Mouse (Mus musculus) layer of hippocampus, postnatal 14 days (tissue): Measurements from ENCODE around the gene Gdf11. TPM values are rescaled to one million over a fixed set of nuclear protein-coding genes. Genes with fewer than 3 reads are reported as not detected.

Source experiments
- DNase-seq, 2 experiments: peaks; one replicate each; pipeline ENCODE4 v3.0.0; 2021 to 2022; ENCODE audit warnings: low spot score in 2 of 2, mixed read lengths in 1 of 2
- total RNA-seq, 2 experiments: library from RNA; stranded (reverse); gene quantifications; 2 replicates each; pipeline ENCODE4 v1.2.3; 2021

The Gdf11 gene
- total RNA-seq, 2 experiments from 2014 or later, result 23.3 to 26.4 TPM

- DNase-seq, result peak; percentile 64 to 80
Observed at GRCm38 (mm10) chr10:128895952-128896693, 4.6 kb upstream of the Gdf11 start.

- DNase-seq, result peak; percentile 84 to 94
Observed at GRCm38 (mm10) chr10:128895437-128895836, 3.9 kb upstream of the Gdf11 start.

GRCm38 (mm10) chr10:128892246-128892645 lies 728 bp upstream of the Gdf11 start:
- no peak for DNase-seq

- no peak for DNase-seq
Observed at GRCm38 (mm10) chr10:128890383-128891295, 879 bp downstream of the Gdf11 start.

GRCm38 (mm10) chr10:128889846-128890245 lies 1.7 kb downstream of the Gdf11 start:
- DNase-seq, result no peak

GRCm38 (mm10) chr10:128888941-128889827 lies 2.3 kb downstream of the Gdf11 start:
- no peak for DNase-seq

GRCm38 (mm10) chr10:128882067-128882466 lies 9.5 kb downstream of the Gdf11 start:
- no peak for DNase-seq

- no peak for DNase-seq
Observed at GRCm38 (mm10) chr10:128878811-128879210, 12.7 kb downstream of the Gdf11 start.

- no peak for DNase-seq
Observed at GRCm38 (mm10) chr10:128878291-128878690, 13.2 kb downstream of the Gdf11 start.

GRCm38 (mm10) chr10:128870341-128870740 lies 21.2 kb downstream of the Gdf11 start:
- no peak for DNase-seq

GRCm38 (mm10) chr10:128866518-128866917 lies 25.0 kb downstream of the Gdf11 start:
- no peak for DNase-seq

- no peak for DNase-seq
Observed at GRCm38 (mm10) chr10:128866042-128866441, 25.5 kb downstream of the Gdf11 start.

- DNase-seq, result no peak
Observed at GRCm38 (mm10) chr10:128861176-128861575, 30.3 kb downstream of the Gdf11 start.

GRCm38 (mm10) chr10:128850339-128850738 lies 41.2 kb downstream of the Gdf11 start:
- no peak for DNase-seq

GRCm38 (mm10) chr10:128848426-128848825 lies 43.1 kb downstream of the Gdf11 start:
- DNase-seq, result no peak

- no peak for DNase-seq
Observed at GRCm38 (mm10) chr10:128846664-128847063, 44.9 kb downstream of the Gdf11 start.

GRCm38 (mm10) chr10:128845516-128845915 lies 46.0 kb downstream of the Gdf11 start:
- peak in 1 of 2 experiments; percentile 22 for DNase-seq

- DNase-seq, result no peak
Observed at GRCm38 (mm10) chr10:128843260-128843659, 48.3 kb downstream of the Gdf11 start.

GRCm38 (mm10) chr10:128840612-128841011 lies 50.9 kb downstream of the Gdf11 start:
- DNase-seq, result no peak

- no peak for DNase-seq
Observed at GRCm38 (mm10) chr10:128839434-128839833, 52.1 kb downstream of the Gdf11 start.

GRCm38 (mm10) chr10:128837400-128837799 lies 54.1 kb downstream of the Gdf11 start:
- no peak for DNase-seq
